Mouse (Mus musculus): ENCODE measurements at regions not wholly inside any gene's neighbourhood (a gene's known extent, or its start where the extent isn't known, plus 50 kb on each side); places are given as distances from the start of the nearest gene placed in this dataset.

DNA sequence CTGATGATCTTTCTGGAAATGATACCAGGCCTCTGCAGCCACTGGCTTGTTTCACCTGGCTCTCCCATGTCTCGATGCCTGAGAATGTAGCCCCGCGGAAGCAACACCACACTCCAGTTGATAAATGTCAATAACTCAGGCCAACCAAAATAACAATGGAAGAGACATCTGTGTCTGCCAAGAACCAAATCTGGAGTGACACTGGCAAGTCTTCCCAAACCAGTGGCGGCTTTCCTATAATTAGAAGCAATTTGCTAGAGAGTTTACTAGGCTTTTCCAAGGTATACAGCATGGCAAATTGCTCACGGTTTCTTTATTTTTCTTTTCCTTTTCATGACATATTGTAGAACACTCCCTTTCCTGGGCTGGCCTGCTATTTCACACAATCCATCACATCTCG, 268.1 kb upstream of the Msx2 start:
- no peaks in the 10 kb centered on the region for H3K9me3 ChIP-seq (replicated peaks; ENCODE audit: insufficient read depth, low read length)
- H3K27me3 ChIP-seq (ENCODE audit: control insufficient read depth in 1 of 2, insufficient read depth in 2 of 2, low read length in 2 of 2), result no peaks in the 10 kb centered on the region

GRCm38 (mm10) chr13:53739127-53739526, 266.3 kb upstream of the Msx2 start:
- no peak overlapping the region for H3K9ac ChIP-seq (ENCODE audit: control insufficient read depth, low read depth, low read length, poor library complexity, severe bottlenecking)
- no peak overlapping the region for H3K4me3 ChIP-seq (ENCODE audit: control insufficient read depth in 1 of 2, insufficient read depth in 1 of 2, low read depth in 2 of 2, low read length in 2 of 2)
- no peak for TF ChIP-seq MEF2A (IDR thresholded peaks at IDR 0.05; ENCODE audit: extremely low read depth, insufficient replicate concordance, low read depth, low read length, poor library complexity, severe bottlenecking)
- no peak for TF ChIP-seq CHD2 (IDR thresholded peaks at IDR 0.05; ENCODE audit: low read length)
- TF ChIP-seq NRF1 (IDR thresholded peaks at IDR 0.05; ENCODE audit: insufficient read depth, low read depth, low read length, poor library complexity, severe bottlenecking), result no peak
- no peak for TF ChIP-seq ZC3H11A (IDR thresholded peaks at IDR 0.05; ENCODE audit: low read depth, low read length)
- no peak for TF ChIP-seq EP300 (IDR thresholded peaks at IDR 0.05; ENCODE audit: low read depth in 1 of 2, low read length in 2 of 2)
- no peak for TF ChIP-seq SIN3A (IDR thresholded peaks at IDR 0.05; ENCODE audit: low read length)
- no peak for TF ChIP-seq NELFE (IDR thresholded peaks at IDR 0.05; ENCODE audit: low read depth, low read length)
- no peak for TF ChIP-seq RAD21 (IDR thresholded peaks at IDR 0.05; ENCODE audit: low read depth, low read length)
- no peak for TF ChIP-seq MAX (IDR thresholded peaks at IDR 0.05; ENCODE audit: low read length)
- TF ChIP-seq MAZ (IDR thresholded peaks at IDR 0.05; ENCODE audit: low read depth, low read length), result no peak
- no peak for TF ChIP-seq BHLHE40 (IDR thresholded peaks at IDR 0.05; ENCODE audit: borderline replicate concordance, low read depth, low read length)
- no peak for TF ChIP-seq GABPA (IDR thresholded peaks at IDR 0.05; ENCODE audit: low read depth, low read length)
- no peak for TF ChIP-seq MYB (IDR thresholded peaks at IDR 0.05; ENCODE audit: low read depth, low read length)
- TF ChIP-seq USF1 (IDR thresholded peaks at IDR 0.05; ENCODE audit: low read depth, low read length), result no peak
- TF ChIP-seq POLR2A (IDR thresholded peaks at IDR 0.05; ENCODE audit: control insufficient read depth in 1 of 2, insufficient read depth in 1 of 2, low read depth in 1 of 2, low read length in 2 of 2, poor library complexity in 1 of 2), result no peak
- no peak for TF ChIP-seq ZNF384 (IDR thresholded peaks at IDR 0.05; ENCODE audit: low read depth, low read length)
- TF ChIP-seq KAT2A (conservative IDR thresholded peaks at IDR 0.05; ENCODE audit: low read depth, low read length), result no peak
- TF ChIP-seq SMC3 (IDR thresholded peaks at IDR 0.05; ENCODE audit: low read depth, low read length), result no peak
- no peak for TF ChIP-seq E2F4 (IDR thresholded peaks at IDR 0.05; ENCODE audit: borderline replicate concordance, low read depth, low read length)
- TF ChIP-seq ETS1 (IDR thresholded peaks at IDR 0.05; ENCODE audit: low read depth, low read length), result no peak
- no peaks in the 10 kb centered on the region for H3K36me3 ChIP-seq (ENCODE audit: control insufficient read depth in 1 of 2, insufficient read depth in 2 of 2, low read length in 2 of 2)
- no peak for DNase-seq (ENCODE audit: low read depth, low spot score)
- H3K79me2 ChIP-seq (ENCODE audit: control insufficient read depth, insufficient read depth, low read length, poor library complexity), result no peaks in the 10 kb centered on the region
- no peaks in the 10 kb centered on the region for H3K9me3 ChIP-seq (replicated peaks; ENCODE audit: insufficient read depth, low read length)
- H3K27me3 ChIP-seq (ENCODE audit: control insufficient read depth in 1 of 2, insufficient read depth in 2 of 2, low read length in 2 of 2), result no peaks in the 10 kb centered on the region
- H3K27ac ChIP-seq (ENCODE audit: control insufficient read depth, low read depth, low read length), result no peak overlapping the region
- no peaks in the 10 kb centered on the region for H3K4me1 ChIP-seq (ENCODE audit: control insufficient read depth in 1 of 2, insufficient read depth in 2 of 2, low read length in 2 of 2)

More for the DNA sequence above, 268.1 kb upstream of the Msx2 start:
- no peaks in the 10 kb centered on the region for H3K36me3 ChIP-seq (ENCODE audit: control insufficient read depth in 1 of 2, insufficient read depth in 2 of 2, low read length in 2 of 2)
- no peak overlapping the region for H3K27ac ChIP-seq (ENCODE audit: control insufficient read depth, low read depth, low read length)
- no peak for DNase-seq (ENCODE audit: low read depth, low spot score)
- no peak overlapping the region for H3K9ac ChIP-seq (ENCODE audit: control insufficient read depth, low read depth, low read length, poor library complexity, severe bottlenecking)
- no peaks in the 10 kb centered on the region for H3K79me2 ChIP-seq (ENCODE audit: control insufficient read depth, insufficient read depth, low read length, poor library complexity)
- no peaks in the 10 kb centered on the region for H3K4me1 ChIP-seq (ENCODE audit: control insufficient read depth in 1 of 2, insufficient read depth in 2 of 2, low read length in 2 of 2)
- H3K4me3 ChIP-seq (ENCODE audit: control insufficient read depth in 1 of 2, insufficient read depth in 1 of 2, low read depth in 2 of 2, low read length in 2 of 2), result no peak overlapping the region
- no peak for TF ChIP-seq MAFK (IDR thresholded peaks at IDR 0.05; ENCODE audit: borderline replicate concordance, low read depth, low read length)
- TF ChIP-seq MYB (IDR thresholded peaks at IDR 0.05; ENCODE audit: low read depth, low read length), result no peak
- TF ChIP-seq HCFC1 (IDR thresholded peaks at IDR 0.05; ENCODE audit: low read depth, low read length), result no peak
- no peak for TF ChIP-seq ZC3H11A (IDR thresholded peaks at IDR 0.05; ENCODE audit: low read depth, low read length)
- TF ChIP-seq RCOR1 (IDR thresholded peaks at IDR 0.05; ENCODE audit: low read depth, low read length), result no peak
